Mouse (Mus musculus) heart, embryonic 16.5 days (tissue): ENCODE data around the gene Dzip1. TPM values are rescaled to one million over a fixed set of nuclear protein-coding genes. Genes with fewer than 3 reads are reported as not detected.

Experiments used
- ATAC-seq: fragments of 200-750 bp; cut with Nextera tagmentation; replicated peaks from 2 replicates; pipeline ENCODE4 v1.8.0; 2017; ENCODE audit warnings: moderate number of reproducible peaks; ENCODE audit not compliant: insufficient read depth, low FRiP score; ENCODE audit errors: extremely low read depth
- H3K27ac ChIP-seq: fragments of 300-500 bp; sonication (generic); 2 replicates; pipeline ENCODE4 v1.5.1; 2014; ENCODE audit warnings: mild to moderate bottlenecking, low read length, control low read depth, moderate library complexity
- H3K27me3 ChIP-seq: fragments of 300-500 bp; sonication (generic); 2 replicates; pipeline ENCODE4 v1.6.1; 2014; ENCODE audit warnings: low read length, mixed read lengths; ENCODE audit not compliant: control insufficient read depth, insufficient read depth
- H3K36me3 ChIP-seq: fragments of 300-500 bp; sonication (generic); 2 replicates; pipeline ENCODE4 v1.6.1; 2014; ENCODE audit not compliant: control insufficient read depth, insufficient read depth
- H3K4me1 ChIP-seq: fragments of 300-500 bp; sonication (generic); 2 replicates; pipeline ENCODE4 v1.6.1; 2014; ENCODE audit warnings: low read length, mixed read lengths; ENCODE audit not compliant: control insufficient read depth, insufficient read depth
- H3K4me2 ChIP-seq: fragments of 300-500 bp; sonication (generic); 2 replicates; pipeline ENCODE4 v1.6.1; 2014; ENCODE audit warnings: low read depth, mild to moderate bottlenecking, control low read depth, low read length
- H3K4me3 ChIP-seq: fragments of 300-500 bp; sonication (generic); 2 replicates; pipeline ENCODE4 v1.5.1; 2014; ENCODE audit warnings: mild to moderate bottlenecking, control low read depth, low read length
- H3K9ac ChIP-seq: fragments of 300-500 bp; sonication (generic); 2 replicates; pipeline ENCODE4 v1.6.1; 2014; ENCODE audit warnings: low read length, control low read depth
- H3K9me3 ChIP-seq: fragments of 300-500 bp; sonication (generic); replicated peaks from 2 replicates; pipeline ENCODE4 v1.6.1; 2016; ENCODE audit warnings: low read length; ENCODE audit not compliant: control insufficient read depth
- WGBS: fragments of 180-500 bp; shearing (Covaris S2); extraction: QIAGEN DNeasy Blood & Tissue Kit; methylation state at CpG from one replicate; pipeline ENCODE4 v1.1.7; 2014; 5-methylcytosine and 5-hydroxymethylcytosine counted together
- polyA plus RNA-seq: library from polyadenylated mRNA; unstranded; fragments of >200 nt; fragmentation: Nextera tagmentation; extraction: Ambion mirVana; gene quantifications from 2 replicates; pipeline ENCODE4 v1.2.1, GENCODE M21; 2015

Dzip1 gene
- 5.0 and 5.7 TPM in 2 replicates for polyA plus RNA-seq

GRCm38 (mm10) chr14:118924673-118925615, at the start of gene Dzip1:
Gene Dzip1, minus strand, starts transcription at chr14:118925460.
- Histone ChIP-seq H3K36me3 (no peaks in the 10 kb centered on the region), H3K9ac (peak within 1 kb of the TSS; percentile 77), H3K4me1 (peaks cover 24% of the 10 kb centered on the region), H3K27me3 (0 out of 2 replicates have a peak, but pooled peaks cover 7% of the 10 kb centered on the region), H3K4me2 (peak within 1 kb of the TSS; percentile 94), H3K9me3 (no peaks in the 10 kb centered on the region), H3K27ac (peak within 1 kb of the TSS; percentile 48), H3K4me3 (peak within 1 kb of the TSS; percentile 77)
- ATAC-seq: peak; percentile 86
- WGBS: under 1% methylated on average over 52 of the region's 55 CpGs

DNA sequence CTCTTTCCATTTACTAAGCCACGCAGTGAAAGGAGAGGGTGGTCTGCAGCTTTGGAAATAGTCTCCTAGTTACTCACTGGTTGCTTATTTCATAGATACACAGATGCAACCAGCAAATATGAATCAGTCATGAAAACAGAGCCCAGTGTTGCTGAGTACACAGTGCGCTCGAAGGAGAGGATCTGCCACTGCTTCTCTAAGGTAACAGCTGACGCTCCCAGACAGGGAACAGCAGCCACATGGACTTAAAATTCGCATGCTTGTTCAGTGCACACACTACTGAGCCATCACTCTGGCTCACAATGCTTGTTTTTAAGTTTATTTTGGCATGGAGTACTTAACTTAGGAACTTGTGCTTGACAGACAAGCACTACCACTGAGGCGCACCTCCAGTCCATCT, 47.0 kb upstream of the Dzip1 start:
- peaks cover 53% of the 10 kb centered on the region for H3K36me3 ChIP-seq
- no peaks in the 10 kb centered on the region for H3K4me1 ChIP-seq
- no peak for ATAC-seq
- no peak overlapping the region for H3K9ac ChIP-seq
- 92% methylated on average over 6 of the region's 6 CpGs for WGBS
- no peaks in the 10 kb centered on the region for H3K9me3 ChIP-seq
- H3K27me3 ChIP-seq: no peaks in the 10 kb centered on the region
- no peak overlapping the region for H3K4me3 ChIP-seq
- H3K27ac ChIP-seq: no peak overlapping the region
- no peak overlapping the region for H3K4me2 ChIP-seq

- Histone ChIP-seq H3K9me3 (no peaks in the 10 kb centered on the region), H3K4me3 (no peak overlapping the region), H3K27ac (no peak overlapping the region), H3K4me1 (no peaks in the 10 kb centered on the region), H3K4me2 (no peak overlapping the region), H3K36me3 (peaks cover 28% of the 10 kb centered on the region), H3K9ac (no peak overlapping the region), H3K27me3 (no peaks in the 10 kb centered on the region)
- WGBS: 77% methylated on average over 7 of the region's 7 CpGs
- ATAC-seq: no peak
Observed at GRCm38 (mm10) chr14:118967646-118968045, 42.4 kb upstream of the Dzip1 start.

GRCm38 (mm10) chr14:118965356-118966000, 40.2 kb upstream of the Dzip1 start:
- ATAC-seq: no peak
- no peaks in the 10 kb centered on the region for H3K9me3 ChIP-seq
- no peak overlapping the region for H3K9ac ChIP-seq
- 77% methylated on average over 4 of the region's 4 CpGs for WGBS
- H3K4me2 ChIP-seq: no peak overlapping the region
- H3K27me3 ChIP-seq: no peaks in the 10 kb centered on the region
- H3K36me3 ChIP-seq: peaks cover 29% of the 10 kb centered on the region
- H3K4me3 ChIP-seq: no peak overlapping the region
- H3K27ac ChIP-seq: no peak overlapping the region
- no peaks in the 10 kb centered on the region for H3K4me1 ChIP-seq

DNA sequence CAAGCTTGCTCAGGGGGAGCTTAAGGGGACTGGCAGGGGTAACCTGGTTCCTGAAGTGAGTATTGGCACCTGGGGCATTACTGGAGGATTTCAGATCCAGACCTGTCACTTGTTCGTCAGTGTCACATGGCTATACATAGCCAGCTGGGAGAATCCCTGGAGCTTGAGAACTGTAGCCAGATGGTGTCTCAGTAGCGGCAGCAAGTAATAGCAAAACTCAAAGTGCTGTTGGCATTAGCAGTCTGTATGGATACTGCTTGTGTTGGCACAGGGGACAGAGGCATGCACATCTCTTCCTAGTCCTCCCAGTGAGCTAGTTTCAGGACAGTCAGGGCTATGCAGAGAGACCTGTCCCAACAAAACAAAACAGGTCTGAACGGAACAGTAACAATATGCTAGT, 32.8 kb upstream of the Dzip1 start:
- no peaks in the 10 kb centered on the region for H3K9me3 ChIP-seq
- no peak overlapping the region for H3K9ac ChIP-seq
- no peak for ATAC-seq
- H3K27me3 ChIP-seq: no peaks in the 10 kb centered on the region
- no peak overlapping the region for H3K4me3 ChIP-seq
- H3K36me3 ChIP-seq: peaks cover 43% of the 10 kb centered on the region
- H3K27ac ChIP-seq: no peak overlapping the region
- no peaks in the 10 kb centered on the region for H3K4me1 ChIP-seq
- WGBS: 83% methylated on average over 3 of the region's 3 CpGs
- no peak overlapping the region for H3K4me2 ChIP-seq

DNA sequence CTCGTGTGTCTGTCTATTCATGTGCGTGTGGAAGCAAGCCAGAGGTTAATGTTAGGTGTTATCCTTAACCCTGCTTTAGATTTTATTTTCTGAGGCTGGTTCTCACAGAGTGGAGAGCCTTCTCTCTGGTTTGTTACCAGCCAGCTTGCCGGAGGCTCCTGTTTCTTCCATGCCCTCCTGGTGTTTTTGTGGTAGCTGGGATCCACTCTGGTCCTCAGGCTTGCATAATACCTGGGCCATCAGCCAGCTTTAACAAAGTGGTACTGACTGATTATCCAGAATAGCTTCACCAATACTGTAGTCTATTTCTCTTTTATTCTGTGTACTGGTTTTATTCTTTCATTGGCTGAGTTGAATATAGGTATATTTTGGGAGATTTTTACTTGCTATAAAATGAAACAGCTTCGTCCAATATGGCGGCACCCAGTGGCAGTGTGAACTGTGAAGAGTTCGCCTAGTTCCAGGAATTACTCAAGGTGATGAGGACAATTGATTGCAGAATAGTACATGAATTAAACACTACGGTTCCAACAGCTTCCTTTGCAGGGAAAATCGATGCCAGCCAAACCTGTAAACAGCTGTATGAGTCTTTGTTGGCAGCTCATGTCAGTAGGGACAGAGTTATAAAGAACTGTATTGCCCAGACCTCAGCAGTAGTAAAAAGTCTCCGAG, 26.8 kb upstream of the Dzip1 start:
- H3K27me3 ChIP-seq: no peaks in the 10 kb centered on the region
- 90% methylated on average over 9 of the region's 9 CpGs for WGBS
- H3K27ac ChIP-seq: no peak overlapping the region
- peaks cover 7% of the 10 kb centered on the region for H3K36me3 ChIP-seq
- H3K9me3 ChIP-seq: no peaks in the 10 kb centered on the region
- no peak for ATAC-seq
- peaks cover 5% of the 10 kb centered on the region; the same call in 1 of the 2 replicates for H3K4me1 ChIP-seq
- H3K4me3 ChIP-seq: no peak overlapping the region
- no peak overlapping the region for H3K9ac ChIP-seq
- no peak overlapping the region for H3K4me2 ChIP-seq

GRCm38 (mm10) chr14:118948841-118949240, 23.6 kb upstream of the Dzip1 start:
- no peak overlapping the region for H3K4me3 ChIP-seq
- H3K4me1 ChIP-seq: peaks cover 5% of the 10 kb centered on the region; the same call in 1 of the 2 replicates
- H3K4me2 ChIP-seq: no peak overlapping the region
- 100% methylated on average over 1 of the region's 1 CpGs for WGBS
- H3K27me3 ChIP-seq: no peaks in the 10 kb centered on the region
- no peak overlapping the region for H3K9ac ChIP-seq
- ATAC-seq: no peak
- no peak overlapping the region for H3K27ac ChIP-seq
- no peaks in the 10 kb centered on the region for H3K9me3 ChIP-seq
- H3K36me3 ChIP-seq: peaks cover 2% of the 10 kb centered on the region; the same call in 1 of the 2 replicates

- H3K36me3 ChIP-seq: no peaks in the 10 kb centered on the region
- peaks cover 6% of the 10 kb centered on the region; the same call in 1 of the 2 replicates for H3K4me1 ChIP-seq
- H3K9me3 ChIP-seq: no peaks in the 10 kb centered on the region
- H3K9ac ChIP-seq: no peak overlapping the region
- no peaks in the 10 kb centered on the region for H3K27me3 ChIP-seq
- no peak overlapping the region for H3K4me3 ChIP-seq
- no peak overlapping the region for H3K27ac ChIP-seq
- 69% methylated on average over 2 of the region's 2 CpGs for WGBS
- no peak for ATAC-seq
- no peak overlapping the region for H3K4me2 ChIP-seq
Observed at GRCm38 (mm10) chr14:118944702-118945101, 19.4 kb upstream of the Dzip1 start.
